Mouse (Mus musculus): ENCODE data around the gene Mvp.

- TF ChIP-seq POLR2A (IDR thresholded peaks at IDR 0.05; ENCODE audit: low read depth, low read length) (no peak), CTCF (IDR thresholded peaks at IDR 0.05; ENCODE audit: borderline replicate concordance, insufficient read depth, low read length) (no peak)
Observed at GRCm38 (mm10) chr7:126983113-126983512, 31.3 kb downstream of the Mvp start.
